Mouse (Mus musculus): ENCODE measurements at regions not wholly inside any gene's neighbourhood (a gene's known extent, or its start where the extent isn't known, plus 50 kb on each side); places are given as distances from the start of the nearest gene placed in this dataset.

DNA sequence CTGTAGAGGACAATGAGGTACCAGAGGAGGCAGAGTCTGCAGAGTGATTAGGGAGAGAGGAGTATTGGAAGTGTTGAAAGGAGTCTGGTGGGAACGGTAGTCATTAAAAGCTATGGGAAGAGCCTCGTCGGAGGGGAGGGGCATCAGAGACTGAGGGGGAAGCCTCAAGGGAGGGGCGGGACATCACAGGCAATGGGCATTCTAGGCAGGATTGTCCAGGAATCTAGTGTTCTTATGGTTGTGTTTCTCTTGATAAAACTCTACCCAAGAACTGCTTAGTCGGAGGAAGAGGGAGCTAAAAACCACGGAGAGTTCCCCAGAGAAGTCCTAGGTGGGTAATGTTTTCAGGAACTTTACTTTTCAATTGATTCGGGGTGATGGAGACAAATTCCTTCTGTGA, 90.2 kb downstream of the Sec23ip start:
- Histone ChIP-seq H3K36me3 (no peaks in the 10 kb centered on the region), H3K27me3 (ENCODE audit: insufficient read depth, poor library complexity, severe bottlenecking) (no peaks in the 10 kb centered on the region), H3K27ac (no peak overlapping the region), H3K4me1 (no peaks in the 10 kb centered on the region), H3K4me3 (no peak overlapping the region), H3K9me3 (no peaks in the 10 kb centered on the region)
- no peak for DNase-seq (ENCODE audit: low spot score)
- WGBS, result 48% methylated on average over 7 of the region's 7 CpGs

DNA sequence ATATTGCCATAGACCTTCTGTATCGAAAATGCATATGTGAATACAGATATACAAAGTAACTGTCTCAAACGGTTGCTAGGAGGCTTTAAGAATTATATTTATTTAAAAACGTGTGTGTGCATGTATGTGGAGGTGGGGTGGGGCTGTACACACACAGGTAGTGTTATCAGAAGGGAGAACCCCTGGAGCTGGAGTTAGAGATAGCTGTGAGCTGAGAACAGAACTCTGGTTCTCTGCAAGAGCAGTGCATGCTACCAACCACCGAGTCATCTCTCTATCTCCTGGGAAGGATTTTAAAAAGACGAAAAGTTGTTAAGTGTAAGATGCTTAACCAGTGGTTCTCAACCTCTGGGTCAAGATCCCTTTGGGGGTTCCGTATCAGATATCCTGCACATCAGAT, 91.7 kb downstream of the Sec23ip start:
- H3K27ac ChIP-seq, result no peak overlapping the region
- no peaks in the 10 kb centered on the region for H3K9me3 ChIP-seq
- no peaks in the 10 kb centered on the region for H3K36me3 ChIP-seq
- 70% methylated on average over 6 of the region's 6 CpGs for WGBS
- H3K4me3 ChIP-seq, result no peak overlapping the region
- no peaks in the 10 kb centered on the region for H3K27me3 ChIP-seq (ENCODE audit: insufficient read depth, poor library complexity, severe bottlenecking)
- no peaks in the 10 kb centered on the region for H3K4me1 ChIP-seq
- no peak for DNase-seq (ENCODE audit: low spot score)

DNA sequence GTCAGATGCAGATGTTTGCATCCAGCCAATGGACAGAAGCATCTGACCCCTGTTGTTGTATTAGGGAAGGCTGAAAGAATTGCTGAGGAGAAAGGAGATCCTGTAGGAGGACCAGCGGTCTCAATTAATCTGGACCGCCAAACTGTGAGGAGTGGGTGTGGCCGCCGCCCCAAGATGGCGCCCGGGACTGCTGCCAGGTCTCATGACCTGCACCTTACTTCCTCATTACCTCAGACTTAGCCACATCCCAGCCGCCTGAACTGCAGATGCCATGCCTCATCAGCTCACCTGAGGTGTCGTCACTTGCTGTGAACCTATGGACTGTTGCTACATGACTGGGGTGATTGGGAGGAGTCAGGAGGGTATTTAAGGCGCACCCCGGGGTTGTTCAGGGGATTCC, 97.8 kb downstream of the Sec23ip start:
- H3K27ac ChIP-seq, result no peak overlapping the region
- no peaks in the 10 kb centered on the region for H3K27me3 ChIP-seq (ENCODE audit: insufficient read depth, poor library complexity, severe bottlenecking)
- no peaks in the 10 kb centered on the region for H3K36me3 ChIP-seq
- H3K9me3 ChIP-seq, result no peaks in the 10 kb centered on the region
- peak; percentile 57 for DNase-seq (ENCODE audit: low spot score)
- no peak overlapping the region for H3K4me3 ChIP-seq
- WGBS, result 85% methylated on average over 10 of the region's 10 CpGs
- H3K4me1 ChIP-seq, result no peaks in the 10 kb centered on the region

DNA sequence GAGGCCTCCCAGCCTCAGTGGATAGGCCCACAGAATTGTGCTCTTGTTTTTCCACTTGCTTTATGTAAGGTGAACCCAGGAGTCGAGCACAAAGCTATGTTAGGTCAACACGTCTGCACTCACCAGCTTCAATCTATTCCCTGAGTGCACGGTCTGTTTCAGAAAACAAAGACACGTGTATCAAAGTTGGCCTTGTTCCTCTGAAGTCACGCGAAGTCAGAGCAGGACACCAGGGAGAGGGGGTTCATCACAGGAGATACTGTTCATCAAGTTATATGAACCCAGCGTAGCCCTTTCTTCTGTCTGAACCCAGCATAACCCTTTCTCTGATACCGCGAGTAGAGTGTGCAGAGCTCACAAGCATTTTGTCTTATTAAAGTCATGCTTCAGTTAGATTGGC, 98.8 kb downstream of the Sec23ip start:
- peak; percentile 62 for DNase-seq (ENCODE audit: low spot score)
- 86% methylated on average over 9 of the region's 9 CpGs for WGBS
- no peaks in the 10 kb centered on the region for H3K27me3 ChIP-seq (ENCODE audit: insufficient read depth, poor library complexity, severe bottlenecking)
- H3K4me3 ChIP-seq, result no peak overlapping the region
- H3K27ac ChIP-seq, result no peak overlapping the region
- H3K4me1 ChIP-seq, result no peaks in the 10 kb centered on the region
- H3K9me3 ChIP-seq, result no peaks in the 10 kb centered on the region
- H3K36me3 ChIP-seq, result no peaks in the 10 kb centered on the region

DNA sequence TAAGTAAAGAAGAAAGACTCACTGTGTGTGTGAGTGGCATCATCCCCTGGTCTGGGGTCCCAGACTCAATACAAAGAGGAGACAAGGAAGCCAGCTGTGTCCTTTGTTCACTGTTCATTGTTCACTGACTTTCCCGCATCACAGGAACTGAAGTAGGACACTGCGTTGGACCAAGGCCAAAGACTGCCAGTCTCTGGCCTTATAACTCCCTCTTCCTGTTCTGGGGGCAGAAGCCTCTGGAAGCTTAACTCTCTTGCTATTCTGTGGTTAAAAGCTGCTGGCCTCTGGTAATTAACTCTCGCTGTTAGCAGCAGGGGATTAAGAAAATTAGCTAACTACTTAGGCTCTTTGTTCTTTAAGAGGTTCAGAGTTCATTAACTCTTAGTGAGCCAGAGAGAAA, 104.5 kb downstream of the Sec23ip start:
- Histone ChIP-seq H3K27me3 (ENCODE audit: insufficient read depth, poor library complexity, severe bottlenecking) (no peaks in the 10 kb centered on the region), H3K4me3 (no peak overlapping the region), H3K4me1 (no peaks in the 10 kb centered on the region), H3K9me3 (no peaks in the 10 kb centered on the region), H3K27ac (no peak overlapping the region), H3K36me3 (no peaks in the 10 kb centered on the region)
- DNase-seq (ENCODE audit: low spot score), result peak; percentile 31
- 35% methylated on average over 3 of the region's 3 CpGs for WGBS

DNA sequence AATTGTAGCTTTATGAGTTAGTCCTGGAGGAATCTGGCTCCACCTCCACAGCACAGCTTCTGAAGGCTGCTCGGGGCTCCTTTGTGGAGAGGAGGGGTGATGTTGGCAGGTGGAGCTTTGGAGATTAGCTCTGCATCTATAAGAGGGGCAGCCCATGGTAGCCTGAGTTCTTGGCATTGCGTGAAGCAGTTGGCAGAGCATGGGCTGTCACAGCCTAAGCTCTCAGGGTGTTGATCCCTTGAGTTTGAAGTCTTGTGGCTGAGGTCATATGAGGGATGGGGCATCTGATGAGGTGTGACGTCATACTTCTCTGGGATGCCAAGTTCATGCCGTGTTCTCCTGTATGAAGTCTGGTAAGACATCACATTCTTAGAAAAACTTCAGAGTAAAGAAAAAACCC, 109.5 kb downstream of the Sec23ip start:
- H3K4me1 ChIP-seq, result peaks cover 6% of the 10 kb centered on the region; the same call in 1 of the 2 replicates
- no peaks in the 10 kb centered on the region for H3K36me3 ChIP-seq
- H3K9me3 ChIP-seq, result no peaks in the 10 kb centered on the region
- no peaks in the 10 kb centered on the region for H3K27me3 ChIP-seq (ENCODE audit: insufficient read depth, poor library complexity, severe bottlenecking)
- DNase-seq (ENCODE audit: low spot score), result peak; percentile 69
- no peak overlapping the region for H3K4me3 ChIP-seq
- H3K27ac ChIP-seq, result no peak overlapping the region
- WGBS, result 49% methylated on average over 4 of the region's 4 CpGs

DNA sequence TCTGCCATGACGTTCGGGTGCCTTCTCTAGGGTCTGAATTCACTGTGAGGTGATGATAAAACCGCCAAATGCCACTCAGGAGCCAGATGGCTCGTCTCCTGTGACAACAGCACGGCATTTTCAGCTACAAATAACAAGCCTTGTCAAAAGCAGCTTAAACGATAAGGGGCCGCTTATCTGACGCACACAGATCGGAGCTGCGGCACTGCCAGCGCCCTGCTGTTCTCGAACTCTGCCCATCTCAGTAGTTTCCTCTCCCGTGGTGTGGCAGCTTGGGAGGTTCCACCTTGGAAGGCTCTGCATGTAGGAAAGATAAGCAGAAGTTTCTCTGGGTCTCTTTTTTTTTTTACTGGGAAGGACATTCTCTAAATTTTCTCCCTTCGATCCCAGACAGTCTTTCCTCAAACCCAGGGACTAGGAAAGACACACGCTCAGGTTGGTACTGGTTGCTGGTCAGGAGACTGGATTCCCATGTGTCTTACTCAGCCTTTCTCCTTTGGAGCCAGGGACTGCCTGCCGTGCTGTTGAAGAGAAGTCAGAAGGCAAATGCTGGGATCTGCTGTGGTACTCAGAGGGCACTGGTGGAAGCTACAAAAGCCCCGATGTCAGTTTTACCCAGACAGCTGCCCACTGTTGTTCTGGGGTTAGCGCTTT, 110.1 kb downstream of the Sec23ip start:
- Histone ChIP-seq H3K36me3 (no peaks in the 10 kb centered on the region), H3K4me3 (peak overlapping the region; percentile 42), H3K9me3 (no peaks in the 10 kb centered on the region), H3K27me3 (ENCODE audit: insufficient read depth, poor library complexity, severe bottlenecking) (no peaks in the 10 kb centered on the region), H3K4me1 (peaks cover 6% of the 10 kb centered on the region; the same call in 1 of the 2 replicates), H3K27ac (no peak overlapping the region)
- peak; percentile 74 for DNase-seq (ENCODE audit: low spot score)
- WGBS, result 20% methylated on average over 18 of the region's 18 CpGs

DNA sequence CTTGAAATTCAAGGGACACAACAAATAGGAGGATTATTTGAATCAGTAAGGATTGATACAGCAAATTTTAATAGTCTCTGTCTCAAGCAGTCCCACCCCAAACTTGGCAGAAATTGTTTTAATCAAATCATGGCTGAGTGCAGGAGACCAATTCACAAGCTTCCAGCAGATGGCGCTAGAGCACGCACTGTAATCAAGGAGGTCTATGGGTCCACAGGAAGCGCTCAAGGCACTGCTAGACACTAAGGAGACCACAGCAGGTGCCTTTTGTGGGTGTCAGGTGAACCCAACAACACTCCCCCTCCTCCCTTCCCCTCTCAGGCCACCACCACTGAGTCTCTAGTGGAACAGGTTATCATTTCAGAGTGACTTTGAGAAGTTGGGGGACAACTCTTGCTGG, 115.4 kb downstream of the Sec23ip start:
- Histone ChIP-seq H3K27me3 (ENCODE audit: insufficient read depth, poor library complexity, severe bottlenecking) (no peaks in the 10 kb centered on the region), H3K4me1 (no peaks in the 10 kb centered on the region), H3K9me3 (no peaks in the 10 kb centered on the region), H3K4me3 (no peak overlapping the region), H3K27ac (no peak overlapping the region), H3K36me3 (no peaks in the 10 kb centered on the region)
- 6% methylated on average over 3 of the region's 3 CpGs for WGBS
- DNase-seq (ENCODE audit: low spot score), result peak; percentile 78

DNA sequence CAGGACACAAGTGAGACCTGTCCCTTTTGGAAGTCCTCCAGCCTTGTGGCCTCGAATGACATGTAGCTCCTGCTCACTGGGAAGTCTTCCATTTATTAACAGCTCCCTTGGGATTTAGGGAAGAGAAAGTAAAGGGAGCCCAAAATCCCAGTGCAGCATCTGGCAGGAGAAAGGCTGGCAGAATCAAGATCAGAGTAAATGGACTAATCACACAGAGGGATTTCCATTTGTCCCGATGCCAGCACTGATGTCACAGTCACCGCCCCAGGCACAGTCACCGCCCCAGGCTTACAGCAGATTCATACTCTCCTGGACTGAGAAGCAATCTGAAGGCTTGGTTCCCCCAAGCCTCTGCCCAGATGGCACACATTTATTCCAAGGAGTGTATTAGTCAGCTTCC, 116.0 kb downstream of the Sec23ip start:
- Histone ChIP-seq H3K27me3 (ENCODE audit: insufficient read depth, poor library complexity, severe bottlenecking) (no peaks in the 10 kb centered on the region), H3K4me3 (no peak overlapping the region), H3K4me1 (no peaks in the 10 kb centered on the region), H3K27ac (no peak overlapping the region), H3K36me3 (no peaks in the 10 kb centered on the region), H3K9me3 (no peaks in the 10 kb centered on the region)
- DNase-seq (ENCODE audit: low spot score), result no peak
- WGBS, result 75% methylated on average over 4 of the region's 4 CpGs

DNA sequence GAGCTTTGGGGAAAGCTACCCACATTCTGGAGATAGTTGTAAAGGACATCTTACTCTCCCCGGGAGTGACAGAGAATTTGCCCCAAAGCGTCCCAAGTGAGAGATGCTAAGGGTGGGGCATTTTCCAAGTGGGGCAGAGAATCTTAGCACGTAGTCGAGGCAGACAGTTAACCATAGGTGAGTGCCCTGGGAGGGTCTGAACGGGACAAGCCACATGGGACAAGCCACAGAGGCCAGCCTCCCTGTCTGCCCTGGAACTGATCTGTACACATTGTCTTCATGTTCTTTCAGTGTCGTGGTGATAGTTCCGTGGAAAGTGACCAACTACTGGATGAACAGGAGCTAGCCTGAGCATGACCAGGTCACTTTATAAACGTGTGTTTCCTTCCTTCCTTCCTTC, 116.6 kb downstream of the Sec23ip start:
- H3K9me3 ChIP-seq, result no peaks in the 10 kb centered on the region
- H3K27ac ChIP-seq, result no peak overlapping the region
- H3K4me1 ChIP-seq, result no peaks in the 10 kb centered on the region
- H3K36me3 ChIP-seq, result no peaks in the 10 kb centered on the region
- no peak overlapping the region for H3K4me3 ChIP-seq
- DNase-seq (ENCODE audit: low spot score), result peak; percentile 70
- WGBS, result 82% methylated on average over 8 of the region's 8 CpGs
- H3K27me3 ChIP-seq (ENCODE audit: insufficient read depth, poor library complexity, severe bottlenecking), result no peaks in the 10 kb centered on the region

DNA sequence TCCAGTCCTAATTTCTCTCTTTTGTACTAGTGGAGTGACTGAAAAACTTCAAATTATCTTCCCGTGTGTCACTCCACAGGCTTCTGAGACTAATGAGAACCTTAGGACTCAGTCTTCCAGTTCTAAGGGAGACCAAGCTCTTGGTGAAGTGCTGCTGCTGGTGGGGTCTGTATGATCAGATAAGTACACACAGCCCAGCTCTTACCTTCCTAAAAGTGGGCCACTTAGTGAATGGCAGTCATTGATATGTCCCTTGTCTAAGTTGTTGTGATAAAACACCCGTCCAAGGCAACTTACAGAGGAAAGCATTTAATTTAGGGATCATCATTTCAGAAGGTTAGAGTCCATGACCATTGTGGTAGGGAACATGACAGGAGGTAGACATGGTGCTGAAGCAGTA, 124.1 kb downstream of the Sec23ip start:
- H3K36me3 ChIP-seq, result no peaks in the 10 kb centered on the region
- no peaks in the 10 kb centered on the region for H3K9me3 ChIP-seq
- 64% methylated on average over 2 of the region's 2 CpGs for WGBS
- DNase-seq (ENCODE audit: low spot score), result peak; percentile 22
- no peaks in the 10 kb centered on the region for H3K27me3 ChIP-seq (ENCODE audit: insufficient read depth, poor library complexity, severe bottlenecking)
- no peak overlapping the region for H3K27ac ChIP-seq
- H3K4me3 ChIP-seq, result no peak overlapping the region
- H3K4me1 ChIP-seq, result no peaks in the 10 kb centered on the region

DNA sequence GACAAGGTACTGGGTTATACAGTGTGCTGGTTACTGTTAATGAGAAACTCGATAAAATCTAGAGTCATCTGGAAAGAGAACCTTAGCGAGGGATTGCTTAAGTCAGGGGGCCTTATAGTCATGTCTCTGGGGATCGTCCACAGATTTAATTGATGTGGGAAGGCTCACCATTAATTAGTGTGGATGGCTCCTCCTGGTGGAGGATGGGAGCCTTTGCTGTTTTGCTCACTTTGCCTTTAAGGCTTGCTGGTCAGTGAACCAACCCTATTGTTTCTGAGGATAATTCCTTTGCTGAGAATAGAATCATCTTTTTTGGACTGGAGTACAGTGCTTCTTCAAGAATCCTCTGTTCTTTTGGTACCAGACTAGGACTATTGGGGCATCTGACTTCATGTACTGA, 139.3 kb downstream of the Sec23ip start:
- H3K9me3 ChIP-seq, result no peaks in the 10 kb centered on the region
- no peaks in the 10 kb centered on the region for H3K27me3 ChIP-seq (ENCODE audit: insufficient read depth, poor library complexity, severe bottlenecking)
- H3K36me3 ChIP-seq, result no peaks in the 10 kb centered on the region
- no peak for DNase-seq (ENCODE audit: low spot score)
- no peak overlapping the region for H3K27ac ChIP-seq
- H3K4me3 ChIP-seq, result no peak overlapping the region
- H3K4me1 ChIP-seq, result no peaks in the 10 kb centered on the region
- 57% methylated on average over 3 of the region's 3 CpGs for WGBS

DNA sequence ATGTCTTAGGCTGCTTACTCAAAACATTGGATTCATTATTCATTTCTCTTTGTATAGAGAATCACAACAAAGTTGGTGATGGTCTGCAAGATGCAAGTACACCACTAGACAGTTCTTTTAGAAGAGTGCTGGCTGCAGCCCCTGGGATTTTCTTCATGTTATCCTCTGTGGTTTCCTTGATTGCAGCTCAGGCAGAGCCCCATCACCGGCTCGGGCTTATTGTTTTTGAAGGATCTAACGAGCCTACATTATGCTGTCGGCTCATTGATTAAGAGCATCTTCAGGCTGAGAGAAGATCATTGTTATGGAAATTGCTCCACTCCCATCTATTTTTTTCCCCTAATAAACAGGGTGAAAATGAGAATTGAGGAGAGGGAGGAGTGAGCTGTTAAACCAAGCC, 140.8 kb downstream of the Sec23ip start:
- WGBS, result 82% methylated on average over 4 of the region's 4 CpGs
- Histone ChIP-seq H3K27ac (no peak overlapping the region), H3K4me1 (no peaks in the 10 kb centered on the region), H3K36me3 (no peaks in the 10 kb centered on the region), H3K27me3 (ENCODE audit: insufficient read depth, poor library complexity, severe bottlenecking) (no peaks in the 10 kb centered on the region), H3K4me3 (no peak overlapping the region), H3K9me3 (no peaks in the 10 kb centered on the region)
- no peak for DNase-seq (ENCODE audit: low spot score)

DNA sequence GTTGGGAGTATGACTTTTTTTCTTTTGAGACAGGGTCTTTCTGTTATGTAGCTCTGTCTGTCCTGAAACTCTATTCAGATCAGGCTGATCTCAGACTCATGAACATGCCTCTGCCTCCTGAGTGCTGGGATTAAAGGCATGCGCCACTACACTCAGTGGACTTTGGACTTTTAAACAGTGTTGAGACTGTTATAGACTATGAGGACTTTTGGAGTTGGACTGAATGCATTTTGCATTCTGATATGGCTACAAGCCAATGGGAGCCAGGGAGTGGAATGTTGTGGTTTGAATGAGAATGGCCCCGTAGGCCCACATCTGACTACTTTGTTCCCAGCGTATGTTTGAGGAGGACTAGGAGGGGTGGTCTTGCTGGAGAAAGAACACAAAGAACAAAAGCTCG, 165.4 kb downstream of the Sec23ip start:
- Histone ChIP-seq H3K27me3 (ENCODE audit: insufficient read depth, poor library complexity, severe bottlenecking) (no peaks in the 10 kb centered on the region), H3K9me3 (no peaks in the 10 kb centered on the region), H3K36me3 (no peaks in the 10 kb centered on the region), H3K27ac (no peak overlapping the region), H3K4me3 (no peak overlapping the region), H3K4me1 (no peaks in the 10 kb centered on the region)
- WGBS, result 89% methylated on average over 4 of the region's 4 CpGs
- DNase-seq (ENCODE audit: low spot score), result no peak

Measured in heart, embryonic 10.5 days (tissue).